Comparison of ENCODE assay signal across 8 mouse cellular contexts in the genomic region with DNA sequence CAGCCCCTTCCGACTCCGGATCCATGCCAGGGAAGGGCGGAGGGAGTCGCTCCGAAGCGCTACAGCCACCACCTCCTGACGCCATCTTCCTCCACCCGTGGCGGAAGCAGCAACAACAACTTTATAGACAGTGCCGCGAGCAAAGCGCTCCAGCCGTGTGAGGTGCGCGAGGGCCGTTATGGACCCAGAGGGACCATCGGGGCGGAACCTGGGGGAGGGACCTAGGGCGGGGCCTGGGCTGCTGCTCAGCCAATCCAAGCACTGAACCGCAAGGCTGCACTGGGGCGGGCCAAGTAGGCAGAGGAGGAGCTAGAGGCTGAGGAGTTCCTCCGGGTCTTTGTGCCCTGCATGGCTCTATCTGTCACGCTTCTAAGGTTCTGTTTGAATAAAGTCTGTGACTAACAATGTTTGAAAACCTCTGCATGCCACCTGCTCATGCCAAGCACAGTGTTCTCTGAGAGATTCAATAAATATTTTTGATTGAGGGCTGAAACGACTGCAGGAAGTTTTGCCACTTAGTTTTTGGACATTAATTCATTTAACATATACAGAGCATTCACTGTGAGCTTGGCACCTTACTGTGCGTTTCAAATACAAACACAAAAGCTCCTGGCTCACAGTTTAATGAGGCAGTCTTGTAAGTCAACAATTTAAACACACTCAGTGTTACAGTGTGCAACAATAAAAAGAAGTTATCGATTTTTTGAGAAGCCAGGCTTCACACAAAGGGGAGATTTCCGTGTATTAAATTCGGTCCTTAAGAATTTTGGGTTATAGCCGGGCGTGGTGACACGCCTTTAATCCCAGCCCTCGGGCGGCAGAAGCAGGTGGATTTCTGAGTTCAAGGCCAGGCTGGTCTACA. TPM values are rescaled to one million over a fixed set of nuclear protein-coding genes. Genes with fewer than 3 reads are reported as not detected.
DNase-seq lines count a peak whose midpoint lies in the region; ATAC-seq and TF ChIP-seq lines count a peak whose summit lies in the region.

No protein-coding gene starts in this region.

- peak; percentile 82 for TF ChIP-seq EP300 in heart, adult 2 months (IDR thresholded peaks at IDR 0.05; ENCODE audit: insufficient read depth, low read depth, low read length)

- TF ChIP-seq POLR2A in heart, adult 2 months (IDR thresholded peaks at IDR 0.05; ENCODE audit: insufficient read depth, low read depth, low read length): peak; percentile 96

- H3K27ac ChIP-seq in embryonic facial prominence, embryonic 14.5 days (replicated peaks; ENCODE audit: low read depth, low read length): peak overlapping the region; percentile 89
- peak overlapping the region; percentile 78 for H3K27ac ChIP-seq in heart, adult 2 months
- H3K27ac ChIP-seq in limb, embryonic 13.5 days: peak overlapping the region; percentile 89
- H3K27ac ChIP-seq in midbrain, embryonic 16.5 days (ENCODE audit: low read length): peak overlapping the region; percentile 89

- DNase-seq in 3T3-L1 (ENCODE audit: low read depth, low spot score): peak; percentile 97
- peak; percentile 91 to 95 for DNase-seq in adrenal gland, postnatal 4 days (ENCODE audit: low spot score in 2 of 2)
- peak; percentile 99 for DNase-seq in embryonic facial prominence, embryonic 14.5 days (ENCODE audit: low spot score)
- DNase-seq in heart, adult 2 months: peak; percentile 97 to 98
- peak; percentile 98 to 99 for DNase-seq in kidney, adult 8-10 months
- peak; percentile 93 to 99 for DNase-seq in spleen, postnatal 10 days (ENCODE audit: low spot score in 2 of 2)

- peak overlapping the region; percentile 83 for H3K4me2 ChIP-seq in embryonic facial prominence, embryonic 14.5 days (ENCODE audit: low read depth, low read length)
- peak overlapping the region; percentile 74 for H3K4me2 ChIP-seq in limb, embryonic 13.5 days (replicated peaks)
- H3K4me2 ChIP-seq in midbrain, embryonic 16.5 days (ENCODE audit: low read length): peak overlapping the region; percentile 65

- peaks cover 25% of the 10 kb centered on the region for H3K4me1 ChIP-seq in embryonic facial prominence, embryonic 14.5 days (ENCODE audit: control insufficient read depth, insufficient read depth, low read length)
- peaks cover 4% of the 10 kb centered on the region for H3K4me1 ChIP-seq in heart, adult 2 months (ENCODE audit: control insufficient read depth, insufficient read depth, low read length)
- peaks cover 36% of the 10 kb centered on the region for H3K4me1 ChIP-seq in limb, embryonic 13.5 days
- peaks cover 38% of the 10 kb centered on the region for H3K4me1 ChIP-seq in midbrain, embryonic 16.5 days (ENCODE audit: control insufficient read depth, insufficient read depth, low read length)

- H3K4me3 ChIP-seq in embryonic facial prominence, embryonic 14.5 days (ENCODE audit: low read depth, low read length): peak overlapping the region; percentile 85
- H3K4me3 ChIP-seq in heart, adult 2 months: peak overlapping the region; percentile 88
- peak overlapping the region; percentile 80 for H3K4me3 ChIP-seq in limb, embryonic 13.5 days
- peak overlapping the region; percentile 84 for H3K4me3 ChIP-seq in midbrain, embryonic 16.5 days (ENCODE audit: low read depth, low read length)

- TF ChIP-seq CTCF in heart, adult 2 months (IDR thresholded peaks at IDR 0.05): no peak

- ATAC-seq in embryonic facial prominence, embryonic 14.5 days (ENCODE audit: low read depth): peak; percentile 98
- peak; percentile 97 for ATAC-seq in limb, embryonic 13.5 days (ENCODE audit: low FRiP score, low read depth)
- ATAC-seq in midbrain, embryonic 16.5 days: peak; percentile 98

- 0 out of 2 replicates have a peak, but pooled peaks cover under 1% of the 10 kb centered on the region for H3K79me2 ChIP-seq in heart, adult 2 months (replicated peaks; ENCODE audit: control insufficient read depth, insufficient read depth, low read length)

- peak overlapping the region; percentile 88 for H3K9ac ChIP-seq in embryonic facial prominence, embryonic 14.5 days (ENCODE audit: low read depth, low read length)
- H3K9ac ChIP-seq in heart, adult 2 months (ENCODE audit: low read depth, low read length): peak overlapping the region; percentile 75
- H3K9ac ChIP-seq in limb, embryonic 13.5 days: peak overlapping the region; percentile 85
- H3K9ac ChIP-seq in midbrain, embryonic 16.5 days (ENCODE audit: low read depth, low read length): peak overlapping the region; percentile 92

- no peaks in the 10 kb centered on the region for H3K27me3 ChIP-seq in embryonic facial prominence, embryonic 14.5 days (replicated peaks; ENCODE audit: control insufficient read depth, insufficient read depth, low read length)
- H3K27me3 ChIP-seq in heart, adult 2 months (ENCODE audit: control insufficient read depth, insufficient read depth, low read length): no peaks in the 10 kb centered on the region
- H3K27me3 ChIP-seq in limb, embryonic 13.5 days: no peaks in the 10 kb centered on the region
- no peaks in the 10 kb centered on the region for H3K27me3 ChIP-seq in midbrain, embryonic 16.5 days (ENCODE audit: control insufficient read depth, insufficient read depth, low read depth, low read length)

- WGBS in embryonic facial prominence, embryonic 14.5 days: 23% methylated on average over 24 of the region's 33 CpGs
- 17% methylated on average over 33 of the region's 33 CpGs for WGBS in heart, adult 2 months
- 18% methylated on average over 33 of the region's 33 CpGs for WGBS in limb, embryonic 13.5 days
- WGBS in midbrain, embryonic 16.5 days: 7% methylated on average over 33 of the region's 33 CpGs

- intact Hi-C loops in heart, adult 2 months (cut with DNase I): loop anchor here (2.0 kb wide), 2 partner anchors 64 to 468 kb away; partner anchors contain the start of genes Ppib and Usp3

- H3K9me3 ChIP-seq in embryonic facial prominence, embryonic 14.5 days (ENCODE audit: control insufficient read depth, low read length): no peaks in the 10 kb centered on the region
- no peaks in the 10 kb centered on the region for H3K9me3 ChIP-seq in limb, embryonic 13.5 days
- no peaks in the 10 kb centered on the region for H3K9me3 ChIP-seq in midbrain, embryonic 16.5 days (replicated peaks; ENCODE audit: control insufficient read depth, low read length, poor library complexity, severe bottlenecking)

- 0 out of 2 replicates have a peak, but pooled peaks cover 4% of the 10 kb centered on the region for H3K36me3 ChIP-seq in embryonic facial prominence, embryonic 14.5 days (ENCODE audit: control insufficient read depth, insufficient read depth, low read length)
- peaks cover 3% of the 10 kb centered on the region for H3K36me3 ChIP-seq in heart, adult 2 months (ENCODE audit: control insufficient read depth, insufficient read depth, low read length)
- peaks cover 3% of the 10 kb centered on the region for H3K36me3 ChIP-seq in limb, embryonic 13.5 days
- no peaks in the 10 kb centered on the region for H3K36me3 ChIP-seq in midbrain, embryonic 16.5 days (ENCODE audit: control insufficient read depth, insufficient read depth, low read length)

RNA-seq across cellular contexts. Expression of gene Snx1, which starts 1.5 kb away (rescaled TPM):
- 100 to 1,000 TPM; 107 to 111 TPM for total RNA-seq in adrenal gland, postnatal 4 days (2021)
- 139 and 143 TPM in 2 replicates for polyA plus RNA-seq in embryonic facial prominence, embryonic 14.5 days (2014; fragmentation: Nextera tagmentation; extraction: Ambion mirVana)
- total RNA-seq in heart, adult 2 months (2021): 10 to 100 TPM; 24.8 to 27.6 TPM
- 19.2 and 25.2 TPM in 2 replicates for polyA plus RNA-seq in heart, adult 2 months (2012; rRNA removed)
- 128 and 134 TPM in 2 replicates for polyA plus RNA-seq in limb, embryonic 13.5 days (2015; fragmentation: Nextera tagmentation; extraction: Ambion mirVana)
- polyA plus RNA-seq in midbrain, embryonic 16.5 days (2015; fragmentation: Nextera tagmentation; extraction: Ambion mirVana): 68.0 and 78.3 TPM in 2 replicates

RNA-seq across cellular contexts. Expression of gene Ciao2a, which starts 1.5 kb away (rescaled TPM):
- total RNA-seq in adrenal gland, postnatal 4 days (2021): 100 to 1,000 TPM; 103 TPM
- 112 and 119 TPM in 2 replicates for polyA plus RNA-seq in embryonic facial prominence, embryonic 14.5 days (2014; fragmentation: Nextera tagmentation; extraction: Ambion mirVana)
- total RNA-seq in heart, adult 2 months (2021): 10 to 100 TPM; 59.7 to 68.1 TPM
- 19.5 and 31.2 TPM in 2 replicates for polyA plus RNA-seq in heart, adult 2 months (2012; rRNA removed)
- 173 and 178 TPM in 2 replicates for polyA plus RNA-seq in limb, embryonic 13.5 days (2015; fragmentation: Nextera tagmentation; extraction: Ambion mirVana)
- polyA plus RNA-seq in midbrain, embryonic 16.5 days (2015; fragmentation: Nextera tagmentation; extraction: Ambion mirVana): 61.0 and 69.5 TPM in 2 replicates

RNA-seq across cellular contexts. Expression of gene Dapk2, which starts 33.1 kb away (rescaled TPM):
- total RNA-seq in adrenal gland, postnatal 4 days (2021): 1 to 10 TPM; 7.6 to 9.7 TPM
- 10.6 and 14.3 TPM in 2 replicates for polyA plus RNA-seq in embryonic facial prominence, embryonic 14.5 days (2014; fragmentation: Nextera tagmentation; extraction: Ambion mirVana)
- total RNA-seq in heart, adult 2 months (2021): 1 to 10 TPM; 5.8 TPM
- polyA plus RNA-seq in heart, adult 2 months (2012; rRNA removed): 5.6 and 8.5 TPM in 2 replicates
- polyA plus RNA-seq in limb, embryonic 13.5 days (2015; fragmentation: Nextera tagmentation; extraction: Ambion mirVana): 6.3 and 7.4 TPM in 2 replicates
- polyA plus RNA-seq in midbrain, embryonic 16.5 days (2015; fragmentation: Nextera tagmentation; extraction: Ambion mirVana): 0.90 and 1.0 TPM in 2 replicates

RNA-seq across cellular contexts. Expression of gene Snx22, which starts 55.4 kb away (rescaled TPM):
- 1 to 10 TPM; 1.3 to 2.9 TPM for total RNA-seq in adrenal gland, postnatal 4 days (2021)
- 3.4 and 4.1 TPM in 2 replicates for polyA plus RNA-seq in embryonic facial prominence, embryonic 14.5 days (2014; fragmentation: Nextera tagmentation; extraction: Ambion mirVana)
- total RNA-seq in heart, adult 2 months (2021): under 1 TPM; 0.70 to 0.86 TPM
- polyA plus RNA-seq in heart, adult 2 months (2012; rRNA removed): 0.70 and 0.73 TPM in 2 replicates
- 5.0 and 5.3 TPM in 2 replicates for polyA plus RNA-seq in limb, embryonic 13.5 days (2015; fragmentation: Nextera tagmentation; extraction: Ambion mirVana)
- polyA plus RNA-seq in midbrain, embryonic 16.5 days (2015; fragmentation: Nextera tagmentation; extraction: Ambion mirVana): 11.2 and 13.1 TPM in 2 replicates

Comparison
In these comparisons a context has a peak if more than half of its experiments do, and no peak if none do; other contexts are left out.
1. Peak in every context shown above with its lines: DNase-seq, ATAC-seq, H3K4me3 ChIP-seq and H3K27ac ChIP-seq.